ENCODE assay signal across 8 mouse cellular contexts in the genomic region with DNA sequence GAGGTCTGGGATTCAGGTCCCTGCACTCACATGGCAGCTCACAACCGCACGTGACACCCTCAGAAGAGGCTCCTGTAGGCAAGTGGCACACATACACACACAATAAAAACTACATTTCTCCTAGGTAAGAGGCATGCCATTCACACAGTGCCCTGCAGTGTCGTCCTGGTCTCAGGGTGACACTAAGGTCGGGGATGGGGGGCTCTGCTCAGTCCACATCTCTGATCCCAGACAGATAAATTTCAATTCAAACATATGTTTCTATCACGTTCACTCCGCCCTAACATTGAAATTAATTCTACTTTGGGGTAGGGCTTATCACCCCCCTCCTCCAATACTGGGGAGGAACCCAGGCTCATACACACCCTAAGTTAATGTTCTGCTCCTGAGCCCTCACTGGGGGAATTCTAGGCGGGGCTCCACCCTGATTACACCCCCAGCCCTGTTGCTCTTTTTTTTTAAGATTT. TPM values are rescaled to one million over a fixed set of nuclear protein-coding genes. Genes with fewer than 3 reads are reported as not detected.
DNase-seq lines count a peak whose midpoint lies in the region; ATAC-seq and TF ChIP-seq lines count a peak whose summit lies in the region.

No protein-coding gene starts in this region.

- no peak for ATAC-seq in lung, embryonic 14.5 days (ENCODE audit: insufficient read depth)
- ATAC-seq in embryonic facial prominence, embryonic 12.5 days (ENCODE audit: insufficient number of reproducible peaks, insufficient read depth, low FRiP score, low TSS enrichment): no peak
- no peak for ATAC-seq in hindbrain, embryonic 16.5 days
- no peak for ATAC-seq in midbrain, embryonic 15.5 days (replicated peaks)

- no peak overlapping the region for H3K27ac ChIP-seq in lung, embryonic 14.5 days (ENCODE audit: low read depth)
- no peak overlapping the region for H3K27ac ChIP-seq in embryonic facial prominence, embryonic 12.5 days
- H3K27ac ChIP-seq in hindbrain, embryonic 16.5 days (ENCODE audit: low read depth, low read length): no peak overlapping the region
- no peak overlapping the region for H3K27ac ChIP-seq in midbrain, embryonic 15.5 days

- 82% methylated on average over 7 of the region's 7 CpGs for WGBS in lung, embryonic 14.5 days
- WGBS in embryonic facial prominence, embryonic 12.5 days: 88% methylated on average over 7 of the region's 7 CpGs
- 85% methylated on average over 7 of the region's 7 CpGs for WGBS in hindbrain, embryonic 16.5 days
- WGBS in midbrain, embryonic 15.5 days: 88% methylated on average over 7 of the region's 7 CpGs

- peaks cover 22% of the 10 kb centered on the region for H3K4me1 ChIP-seq in lung, embryonic 14.5 days (ENCODE audit: insufficient read depth)
- H3K4me1 ChIP-seq in embryonic facial prominence, embryonic 12.5 days: peaks cover 25% of the 10 kb centered on the region
- peaks cover 43% of the 10 kb centered on the region for H3K4me1 ChIP-seq in hindbrain, embryonic 16.5 days (ENCODE audit: control insufficient read depth, insufficient read depth, low read depth, low read length)
- H3K4me1 ChIP-seq in midbrain, embryonic 15.5 days: peaks cover 41% of the 10 kb centered on the region

- 0 out of 2 replicates have a peak, but pooled peaks cover 5% of the 10 kb centered on the region for H3K36me3 ChIP-seq in lung, embryonic 14.5 days (ENCODE audit: insufficient read depth)
- H3K36me3 ChIP-seq in embryonic facial prominence, embryonic 12.5 days: peaks cover 3% of the 10 kb centered on the region; the same call in 1 of the 2 replicates
- no peaks in the 10 kb centered on the region for H3K36me3 ChIP-seq in hindbrain, embryonic 16.5 days (ENCODE audit: control insufficient read depth, insufficient read depth, low read length)
- no peaks in the 10 kb centered on the region for H3K36me3 ChIP-seq in midbrain, embryonic 15.5 days (replicated peaks)

- no peaks in the 10 kb centered on the region for H3K9me3 ChIP-seq in lung, embryonic 14.5 days (ENCODE audit: low read depth, low read length)
- H3K9me3 ChIP-seq in embryonic facial prominence, embryonic 12.5 days: no peaks in the 10 kb centered on the region
- H3K9me3 ChIP-seq in hindbrain, embryonic 16.5 days (ENCODE audit: control insufficient read depth, low read length): no peaks in the 10 kb centered on the region
- H3K9me3 ChIP-seq in midbrain, embryonic 15.5 days: no peaks in the 10 kb centered on the region

- peak overlapping the region; percentile 59; the same call in 1 of the 2 replicates for H3K4me3 ChIP-seq in lung, embryonic 14.5 days (ENCODE audit: low read depth, low read length)
- H3K4me3 ChIP-seq in embryonic facial prominence, embryonic 12.5 days: no peak overlapping the region
- H3K4me3 ChIP-seq in hindbrain, embryonic 16.5 days (ENCODE audit: low read length): no peak overlapping the region
- H3K4me3 ChIP-seq in midbrain, embryonic 15.5 days: no peak overlapping the region; the same call in 1 of the 2 replicates

- no peak for TF ChIP-seq CTCF in lung, embryonic 14.5 days (IDR thresholded peaks at IDR 0.05; ENCODE audit: low read depth)

- H3K9ac ChIP-seq in lung, embryonic 14.5 days: no peak overlapping the region
- H3K9ac ChIP-seq in embryonic facial prominence, embryonic 12.5 days: no peak overlapping the region
- peak overlapping the region; percentile 18; the same call in 1 of the 2 replicates for H3K9ac ChIP-seq in hindbrain, embryonic 16.5 days (ENCODE audit: low read depth, low read length)
- H3K9ac ChIP-seq in midbrain, embryonic 15.5 days: no peak overlapping the region

- H3K4me2 ChIP-seq in lung, embryonic 14.5 days: peak overlapping the region; percentile 80
- peak overlapping the region; percentile 68; the same call in 1 of the 2 replicates for H3K4me2 ChIP-seq in embryonic facial prominence, embryonic 12.5 days (replicated peaks)
- peak overlapping the region; percentile 84; the same call in 1 of the 2 replicates for H3K4me2 ChIP-seq in hindbrain, embryonic 16.5 days (ENCODE audit: low read length)
- H3K4me2 ChIP-seq in midbrain, embryonic 15.5 days: peak overlapping the region; percentile 66; the same call in 1 of the 2 replicates

- no peak for DNase-seq in lung, embryonic 14.5 days
- no peak for DNase-seq in lung, adult 18-20 months
- no peak for DNase-seq in right cerebral cortex, postnatal 36 days (ENCODE audit: low spot score in 2 of 2)
- DNase-seq in left cerebral cortex, adult 9 months (ENCODE audit: low spot score in 2 of 2): no peak
- DNase-seq in frontal cortex, postnatal 10 days (ENCODE audit: low spot score in 2 of 2): no peak

- no peaks in the 10 kb centered on the region for H3K27me3 ChIP-seq in lung, embryonic 14.5 days (ENCODE audit: insufficient read depth, low read length)
- no peaks in the 10 kb centered on the region for H3K27me3 ChIP-seq in embryonic facial prominence, embryonic 12.5 days
- H3K27me3 ChIP-seq in hindbrain, embryonic 16.5 days (replicated peaks; ENCODE audit: control insufficient read depth, insufficient read depth, low read length): no peaks in the 10 kb centered on the region
- H3K27me3 ChIP-seq in midbrain, embryonic 15.5 days (replicated peaks): no peaks in the 10 kb centered on the region

RNA-seq across cellular contexts. Expression of gene Mob3a, which starts 1.7 kb away (rescaled TPM):
- 35.1 and 40.3 TPM in 2 replicates for polyA plus RNA-seq in lung, embryonic 14.5 days (2014; fragmentation: Nextera tagmentation; extraction: Ambion mirVana)
- polyA plus RNA-seq in embryonic facial prominence, embryonic 12.5 days (2016; fragmentation: Nextera tagmentation; extraction: Ambion mirVana): 57.4 and 60.9 TPM in 2 replicates
- polyA plus RNA-seq in hindbrain, embryonic 16.5 days (2015; fragmentation: Nextera tagmentation; extraction: Ambion mirVana): 56.9 and 59.5 TPM in 2 replicates
- polyA plus RNA-seq in midbrain, embryonic 15.5 days (2015; fragmentation: Nextera tagmentation; extraction: Ambion mirVana): 63.4 and 64.3 TPM in 2 replicates

RNA-seq across cellular contexts. Expression of gene Izumo4, which starts 1.9 kb away (rescaled TPM):
- 6.7 and 7.3 TPM in 2 replicates for polyA plus RNA-seq in lung, embryonic 14.5 days (2014; fragmentation: Nextera tagmentation; extraction: Ambion mirVana)
- polyA plus RNA-seq in embryonic facial prominence, embryonic 12.5 days (2016; fragmentation: Nextera tagmentation; extraction: Ambion mirVana): 20.5 and 23.6 TPM in 2 replicates
- 43.7 and 50.4 TPM in 2 replicates for polyA plus RNA-seq in hindbrain, embryonic 16.5 days (2015; fragmentation: Nextera tagmentation; extraction: Ambion mirVana)
- polyA plus RNA-seq in midbrain, embryonic 15.5 days (2015; fragmentation: Nextera tagmentation; extraction: Ambion mirVana): 42.9 and 50.9 TPM in 2 replicates

RNA-seq across cellular contexts. Expression of gene Mknk2, which starts 22.2 kb away (rescaled TPM):
- polyA plus RNA-seq in lung, embryonic 14.5 days (2014; fragmentation: Nextera tagmentation; extraction: Ambion mirVana): 102 and 110 TPM in 2 replicates
- polyA plus RNA-seq in embryonic facial prominence, embryonic 12.5 days (2016; fragmentation: Nextera tagmentation; extraction: Ambion mirVana): 117 and 122 TPM in 2 replicates
- polyA plus RNA-seq in hindbrain, embryonic 16.5 days (2015; fragmentation: Nextera tagmentation; extraction: Ambion mirVana): 35.6 and 55.7 TPM in 2 replicates
- 61.5 and 66.6 TPM in 2 replicates for polyA plus RNA-seq in midbrain, embryonic 15.5 days (2015; fragmentation: Nextera tagmentation; extraction: Ambion mirVana)

RNA-seq across cellular contexts. Expression of gene Ap3d1, which starts 42.0 kb away (rescaled TPM):
- polyA plus RNA-seq in lung, embryonic 14.5 days (2014; fragmentation: Nextera tagmentation; extraction: Ambion mirVana): 62.0 and 69.6 TPM in 2 replicates
- polyA plus RNA-seq in embryonic facial prominence, embryonic 12.5 days (2016; fragmentation: Nextera tagmentation; extraction: Ambion mirVana): 84.7 and 85.8 TPM in 2 replicates
- polyA plus RNA-seq in hindbrain, embryonic 16.5 days (2015; fragmentation: Nextera tagmentation; extraction: Ambion mirVana): 102 and 105 TPM in 2 replicates
- 117 and 122 TPM in 2 replicates for polyA plus RNA-seq in midbrain, embryonic 15.5 days (2015; fragmentation: Nextera tagmentation; extraction: Ambion mirVana)

RNA-seq across cellular contexts. Expression of gene Btbd2, which starts 43.2 kb away (rescaled TPM):
- polyA plus RNA-seq in lung, embryonic 14.5 days (2014; fragmentation: Nextera tagmentation; extraction: Ambion mirVana): 82.5 and 101 TPM in 2 replicates
- 109 and 110 TPM in 2 replicates for polyA plus RNA-seq in embryonic facial prominence, embryonic 12.5 days (2016; fragmentation: Nextera tagmentation; extraction: Ambion mirVana)
- 21.2 and 83.2 TPM in 2 replicates for polyA plus RNA-seq in hindbrain, embryonic 16.5 days (2015; fragmentation: Nextera tagmentation; extraction: Ambion mirVana)
- 85.9 and 90.4 TPM in 2 replicates for polyA plus RNA-seq in midbrain, embryonic 15.5 days (2015; fragmentation: Nextera tagmentation; extraction: Ambion mirVana)
